Comparison of ENCODE assay signal across 10 mouse cellular contexts in the genomic region with DNA sequence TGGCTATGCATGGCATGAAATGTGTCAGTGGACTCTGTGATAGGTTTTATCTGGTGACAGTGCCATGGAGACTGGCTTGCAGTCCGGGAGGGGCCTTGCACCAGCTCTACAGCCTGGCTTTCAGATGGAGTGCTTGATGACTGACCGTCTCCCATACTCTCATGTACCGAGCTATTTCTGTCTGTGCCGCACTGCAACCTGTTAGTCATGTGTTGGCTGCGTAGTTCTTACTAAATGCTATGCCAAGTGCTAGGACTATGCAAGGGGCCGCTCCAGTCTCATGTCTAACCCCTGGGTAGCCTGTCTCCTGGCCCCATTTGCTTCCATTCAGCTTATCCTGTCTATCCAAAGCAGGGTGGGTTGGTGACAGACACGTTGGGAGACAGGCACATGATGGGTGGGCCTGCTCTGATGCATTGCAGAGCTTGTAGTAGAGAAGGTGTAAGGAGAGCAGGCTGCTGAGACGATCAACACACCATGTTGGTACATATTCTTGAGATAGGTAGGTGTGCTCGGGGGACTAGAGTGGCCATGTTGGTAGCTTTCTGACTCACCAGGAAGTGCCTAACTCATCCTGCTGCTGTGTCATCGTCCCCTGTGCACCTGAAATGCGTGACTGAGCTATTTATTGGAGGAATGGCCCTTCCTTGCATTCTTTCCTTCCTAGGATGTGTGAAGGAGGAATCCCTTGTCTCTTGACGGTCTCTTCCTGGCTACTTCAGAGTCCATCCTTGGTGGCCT.
DNase-seq lines count a peak whose midpoint lies in the region; ATAC-seq lines count a peak whose summit lies in the region.
"Had no signal": no experiment of that assay in that cellular context is flagged by ENCODE, and none has a peak within 500 bp of the region (broad histone marks: within the 10 kb centered on the region; RNA-seq: fewer than 3 reads in every experiment).

No protein-coding gene starts in this region.

- no peak overlapping the region for H3K4me3 ChIP-seq in forebrain, embryonic 13.5 days
- no peak overlapping the region for H3K4me3 ChIP-seq in forebrain, embryonic 10.5 days
- no peak overlapping the region for H3K4me3 ChIP-seq in limb, embryonic 13.5 days

- ATAC-seq in forebrain, embryonic 13.5 days, result no peak
- no peak for ATAC-seq in limb, embryonic 13.5 days (ENCODE audit: low FRiP score, low read depth)

- WGBS in forebrain, embryonic 13.5 days, result 87% methylated on average over 12 of the region's 12 CpGs
- WGBS in forebrain, embryonic 10.5 days, result 88% methylated on average over 12 of the region's 12 CpGs
- WGBS in limb, embryonic 13.5 days, result 87% methylated on average over 12 of the region's 12 CpGs

- H3K9me3 ChIP-seq in forebrain, embryonic 13.5 days (replicated peaks), result no peaks in the 10 kb centered on the region
- H3K9me3 ChIP-seq in forebrain, embryonic 10.5 days, result no peaks in the 10 kb centered on the region
- no peaks in the 10 kb centered on the region for H3K9me3 ChIP-seq in limb, embryonic 13.5 days

- no peak for DNase-seq in forebrain, embryonic 10.5 days (ENCODE audit: extremely low spot score, low spot score)
- DNase-seq in left cerebral cortex, adult 18-20 months (ENCODE audit: low spot score in 2 of 2), result peak; percentile 52 to 53
- no peak for DNase-seq in left cerebral cortex, adult 11 months (ENCODE audit: low spot score)
- peak; percentile 49 for DNase-seq in heart, adult 8-10 months (ENCODE audit: low spot score)
- DNase-seq in yolk sac, embryonic 10.5 days (ENCODE audit: low spot score), result no peak
- no peak for DNase-seq in embryo, embryonic 10.5 days (ENCODE audit: low spot score)
- DNase-seq: B cell, adult 2 months; kidney, adult 9 months had no signal

- peak overlapping the region; percentile 35 for H3K27ac ChIP-seq in forebrain, embryonic 13.5 days
- H3K27ac ChIP-seq in forebrain, embryonic 10.5 days, result no peak overlapping the region
- 0 out of 2 replicates have a peak overlapping the region, but pooled peaks have one; percentile 15 for H3K27ac ChIP-seq in limb, embryonic 13.5 days

- H3K27me3 ChIP-seq in forebrain, embryonic 13.5 days, result no peaks in the 10 kb centered on the region
- H3K27me3 ChIP-seq in forebrain, embryonic 10.5 days (ENCODE audit: poor library complexity, severe bottlenecking), result no peaks in the 10 kb centered on the region
- H3K27me3 ChIP-seq in limb, embryonic 13.5 days, result no peaks in the 10 kb centered on the region

- H3K36me3 ChIP-seq in forebrain, embryonic 13.5 days (ENCODE audit: poor library complexity, severe bottlenecking), result peaks cover 61% of the 10 kb centered on the region
- H3K36me3 ChIP-seq in forebrain, embryonic 10.5 days (replicated peaks), result peaks cover 83% of the 10 kb centered on the region
- H3K36me3 ChIP-seq in limb, embryonic 13.5 days, result peaks cover 72% of the 10 kb centered on the region

- H3K9ac ChIP-seq in forebrain, embryonic 13.5 days, result no peak overlapping the region
- H3K9ac ChIP-seq in limb, embryonic 13.5 days, result no peak overlapping the region

- peaks cover 79% of the 10 kb centered on the region for H3K4me1 ChIP-seq in forebrain, embryonic 13.5 days
- peaks cover 44% of the 10 kb centered on the region for H3K4me1 ChIP-seq in forebrain, embryonic 10.5 days
- H3K4me1 ChIP-seq in limb, embryonic 13.5 days, result peaks cover 46% of the 10 kb centered on the region

- H3K4me2 ChIP-seq in forebrain, embryonic 13.5 days, result no peak overlapping the region
- no peak overlapping the region for H3K4me2 ChIP-seq in limb, embryonic 13.5 days (replicated peaks)

Comparison
In these comparisons a context has a peak if more than half of its experiments do, and no peak if none do; other contexts are left out.
1. DNase-seq: peak in left cerebral cortex, adult 18-20 months (2 of 2) and heart, adult 8-10 months (single experiment); none in forebrain, embryonic 10.5 days (single experiment), left cerebral cortex, adult 11 months (single experiment), yolk sac, embryonic 10.5 days (single experiment) and embryo, embryonic 10.5 days (single experiment).